Comparison of ENCODE assay signal across 24 mouse cellular contexts in the genomic region with DNA sequence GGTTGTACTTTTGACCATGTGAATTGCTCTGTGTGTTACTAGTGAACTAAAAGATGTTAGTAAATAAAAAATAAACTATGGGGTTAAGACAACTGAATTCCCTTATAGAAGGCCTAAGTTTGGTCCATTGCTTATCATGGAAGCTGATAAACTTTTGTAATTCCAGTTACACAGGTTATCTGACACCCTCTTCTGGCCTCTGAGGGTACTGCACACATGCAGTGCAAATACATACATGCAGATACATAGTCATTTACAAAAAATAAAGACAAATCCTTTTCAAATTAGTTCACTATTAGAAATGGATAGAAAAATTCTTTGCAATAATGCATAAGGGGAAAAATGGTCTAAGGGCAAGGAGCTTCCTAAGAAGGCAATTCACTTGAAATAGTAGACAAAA.
DNase-seq lines count a peak whose midpoint lies in the region; ATAC-seq and TF ChIP-seq lines count a peak whose summit lies in the region.
"Had no signal": no experiment of that assay in that cellular context is flagged by ENCODE, and none has a peak within 500 bp of the region (broad histone marks: within the 10 kb centered on the region; RNA-seq: fewer than 3 reads in every experiment).

No protein-coding gene starts in this region.

- no peak overlapping the region for H3K4me3 ChIP-seq in gastrocnemius, adult 2 months
- H3K4me3 ChIP-seq in kidney, postnatal 0 days (replicated peaks; ENCODE audit: low read depth, low read length), result no peak overlapping the region
- no peak overlapping the region for H3K4me3 ChIP-seq in lung, postnatal 0 days (ENCODE audit: low read depth, low read length)
- H3K4me3 ChIP-seq: embryonic facial prominence, embryonic 15.5 days; erythroblast, embryonic 14.5 days; forebrain, embryonic 10.5 days; heart, embryonic 12.5 days; hindbrain, embryonic 10.5 days had no signal

- H3K27me3 ChIP-seq in kidney, postnatal 0 days (ENCODE audit: insufficient read depth, low read length), result no peaks in the 10 kb centered on the region
- H3K27me3 ChIP-seq in lung, postnatal 0 days (replicated peaks; ENCODE audit: insufficient read depth, low read length), result no peaks in the 10 kb centered on the region
- H3K27me3 ChIP-seq: embryonic facial prominence, embryonic 15.5 days; heart, embryonic 12.5 days had no signal

- no peak overlapping the region for H3K4me2 ChIP-seq in kidney, postnatal 0 days (ENCODE audit: low read length)
- H3K4me2 ChIP-seq in lung, postnatal 0 days (replicated peaks; ENCODE audit: low read depth, low read length), result no peak overlapping the region
- H3K4me2 ChIP-seq: embryonic facial prominence, embryonic 15.5 days; heart, embryonic 12.5 days had no signal

- H3K36me3 ChIP-seq in kidney, postnatal 0 days (ENCODE audit: insufficient read depth, low read length), result no peaks in the 10 kb centered on the region
- no peaks in the 10 kb centered on the region for H3K36me3 ChIP-seq in lung, postnatal 0 days (ENCODE audit: insufficient read depth, low read length)
- H3K36me3 ChIP-seq: embryonic facial prominence, embryonic 15.5 days; forebrain, embryonic 10.5 days; heart, embryonic 12.5 days; hindbrain, embryonic 10.5 days had no signal

- no peak for DNase-seq in gastrocnemius, adult 2 months
- DNase-seq in gastrocnemius, postnatal 4 days (ENCODE audit: low spot score in 2 of 2), result no peak
- DNase-seq in kidney, postnatal 0 days (ENCODE audit: low spot score), result no peak
- DNase-seq in kidney, adult 8-10 months, result no peak
- no peak for DNase-seq in lung, postnatal 0 days (ENCODE audit: low spot score)
- DNase-seq in lung, postnatal 36 days, result no peak
- peak; percentile 61 for DNase-seq in ZHBTc4 (ENCODE audit: low read depth, low spot score)
- DNase-seq in ovary, adult 18-20 months (ENCODE audit: low spot score), result no peak
- DNase-seq: adrenal gland, postnatal 10 days; B cell, adult 2 months; cerebellum, adult 11 months; cerebellum, adult 8-10 months; cerebellum, postnatal 14 days; embryo, embryonic 11 days; gastrocnemius, postnatal 36 days; heart, adult 18-20 months had no signal

- H3K9ac ChIP-seq in kidney, postnatal 0 days (ENCODE audit: low read depth, low read length), result no peak overlapping the region
- H3K9ac ChIP-seq in lung, postnatal 0 days (replicated peaks; ENCODE audit: low read depth), result no peak overlapping the region
- H3K9ac ChIP-seq: embryonic facial prominence, embryonic 15.5 days; heart, embryonic 12.5 days had no signal

- H3K27ac ChIP-seq in gastrocnemius, adult 2 months, result no peak overlapping the region
- no peak overlapping the region for H3K27ac ChIP-seq in kidney, postnatal 0 days
- H3K27ac ChIP-seq in lung, postnatal 0 days (ENCODE audit: low read length), result no peak overlapping the region
- H3K27ac ChIP-seq: embryonic facial prominence, embryonic 15.5 days; forebrain, embryonic 10.5 days; hindbrain, embryonic 10.5 days had no signal

- intact Hi-C loops in gastrocnemius, adult 2 months (cut with DNase I), result no loop called here

- no peaks in the 10 kb centered on the region for H3K4me1 ChIP-seq in kidney, postnatal 0 days (replicated peaks; ENCODE audit: insufficient read depth, low read length)
- no peaks in the 10 kb centered on the region for H3K4me1 ChIP-seq in lung, postnatal 0 days (ENCODE audit: insufficient read depth, low read depth, low read length)
- H3K4me1 ChIP-seq: embryonic facial prominence, embryonic 15.5 days; heart, embryonic 12.5 days; hindbrain, embryonic 10.5 days had no signal

- peak; percentile 25; the same call in 1 of the 2 replicates for TF ChIP-seq CTCF in gastrocnemius, adult 2 months (IDR thresholded peaks at IDR 0.05)
- TF ChIP-seq CTCF in kidney, postnatal 0 days (IDR thresholded peaks at IDR 0.05; ENCODE audit: low read depth), result peak; percentile 14; the same call in 1 of the 2 replicates
- peak; percentile 23; the same call in 1 of the 2 replicates for TF ChIP-seq CTCF in lung, postnatal 0 days (IDR thresholded peaks at IDR 0.05)

- no peaks in the 10 kb centered on the region for H3K9me3 ChIP-seq in kidney, postnatal 0 days (replicated peaks; ENCODE audit: low read length)
- no peaks in the 10 kb centered on the region for H3K9me3 ChIP-seq in lung, postnatal 0 days (ENCODE audit: low read length)
- H3K9me3 ChIP-seq: embryonic facial prominence, embryonic 15.5 days; heart, embryonic 12.5 days had no signal

- TF ChIP-seq EP300 in lung, postnatal 0 days (IDR thresholded peaks at IDR 0.05), result no peak

- ATAC-seq in kidney, postnatal 0 days (replicated peaks; ENCODE audit: low FRiP score, low read depth), result no peak
- ATAC-seq in lung, postnatal 0 days, result no peak
- ATAC-seq: CD4-positive, CD25-positive, alpha-beta regulatory T cell, adult 4 months; forebrain, embryonic 14.5 days; hindbrain, embryonic 16.5 days had no signal
